ENCODE assay signal across 9 mouse cellular contexts in the genomic region with DNA sequence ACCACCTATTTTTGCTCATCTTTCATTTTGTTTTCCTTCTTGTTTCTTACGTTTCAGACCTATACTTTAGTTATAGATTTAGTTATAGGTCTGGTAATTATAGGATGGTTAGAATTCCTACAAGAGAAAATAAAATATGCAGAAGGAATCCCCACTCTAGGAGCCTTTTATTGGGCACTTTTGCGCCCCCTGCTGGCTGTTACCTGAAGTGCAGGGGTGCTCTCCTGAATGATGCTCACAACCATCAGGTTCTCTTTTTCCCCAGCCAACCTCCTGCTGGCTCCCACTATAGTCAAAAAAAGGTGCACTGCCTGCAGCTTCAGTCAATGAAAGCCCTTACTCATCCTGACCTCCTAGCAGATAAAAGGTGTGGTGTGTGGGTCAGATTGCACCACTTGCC. TPM values are rescaled to one million over a fixed set of nuclear protein-coding genes. Genes with fewer than 3 reads are reported as not detected.
DNase-seq lines count a peak whose midpoint lies in the region; ATAC-seq and TF ChIP-seq lines count a peak whose summit lies in the region.
"Had no signal": no experiment of that assay in that cellular context is flagged by ENCODE, and none has a peak within 500 bp of the region (broad histone marks: within the 10 kb centered on the region; RNA-seq: fewer than 3 reads in every experiment).

No protein-coding gene starts in this region.

- TF ChIP-seq CTCF in lung, adult 2 months (IDR thresholded peaks at IDR 0.05; ENCODE audit: insufficient read depth, low read length) = peak; percentile 71

- TF ChIP-seq POLR2A in lung, adult 2 months (IDR thresholded peaks at IDR 0.05; ENCODE audit: borderline replicate concordance, extremely low read depth, low read depth, low read length) = no peak

- 58% methylated on average over 2 of the region's 2 CpGs for WGBS in lung, adult 2 months

- no peak overlapping the region for H3K4me3 ChIP-seq in lung, adult 2 months (replicated peaks; ENCODE audit: extremely low read depth, low read depth, low read length)
- H3K4me3 ChIP-seq: myocyte had no signal

- DNase-seq in cerebellum, adult 9-10 months = peak; percentile 61
- DNase-seq in lung, adult 2 months = no peak
- no peak for DNase-seq in lung, postnatal 25 days (ENCODE audit: low spot score)
- peak; percentile 38 to 45 for DNase-seq in cerebellum, postnatal 36 days
- DNase-seq in right cerebral cortex, postnatal 36 days (ENCODE audit: low spot score in 2 of 2) = no peak

- no peak for ATAC-seq in cerebellum, adult (ENCODE audit: insufficient number of reproducible peaks, low FRiP score, low TSS enrichment)
- peak; percentile 83 for ATAC-seq in megakaryocyte, adult 5-6 weeks (ENCODE audit: poor library complexity, severe bottlenecking)
- ATAC-seq in frontal cortex, adult (ENCODE audit: low TSS enrichment) = no peak

- H3K4me1 ChIP-seq in lung, adult 2 months (ENCODE audit: control insufficient read depth, insufficient read depth, low read length) = no peaks in the 10 kb centered on the region

RNA-seq across cellular contexts. Expression of a gene that starts 15.8 kb away (rescaled TPM):
- 12.3 and 14.9 TPM in 2 replicates for polyA plus RNA-seq in lung, adult 2 months (2012; rRNA removed)
- total RNA-seq in megakaryocyte, adult 5-6 weeks (2015) = 2.6 and 3.3 TPM in 2 replicates
- total RNA-seq in megakaryocyte, adult 5-6 weeks (2017) = 7.1 and 11.7 TPM in 2 replicates

RNA-seq across cellular contexts. Expression of a gene that starts 19.2 kb away (rescaled TPM):
- polyA plus RNA-seq in lung, adult 2 months (2012; rRNA removed) = 9.3 and 11.0 TPM in 2 replicates
- 2.6 and 3.3 TPM in 2 replicates for total RNA-seq in megakaryocyte, adult 5-6 weeks (2015)
- 3.0 and 3.6 TPM in 2 replicates for total RNA-seq in megakaryocyte, adult 5-6 weeks (2017)

RNA-seq across cellular contexts. Expression of a gene that starts 37.0 kb away (rescaled TPM):
- 0.07 and 0.09 TPM in 2 replicates for polyA plus RNA-seq in lung, adult 2 months (2012; rRNA removed)
- not detected in 2 replicates for total RNA-seq in megakaryocyte, adult 5-6 weeks (2015)
- total RNA-seq in megakaryocyte, adult 5-6 weeks (2017) = 0.04 and 0.16 TPM in 2 replicates

RNA-seq across cellular contexts. Expression of a gene that starts 44.5 kb away (rescaled TPM):
- polyA plus RNA-seq in lung, adult 2 months (2012; rRNA removed) = 22.5 and 24.7 TPM in 2 replicates
- total RNA-seq in megakaryocyte, adult 5-6 weeks (2015) = 11.9 and 13.0 TPM in 2 replicates
- total RNA-seq in megakaryocyte, adult 5-6 weeks (2017) = 9.4 and 11.9 TPM in 2 replicates

Comparison
In these comparisons a context has a peak if more than half of its experiments do, and no peak if none do; other contexts are left out.
1. DNase-seq: peak in cerebellum, adult 9-10 months (single experiment) and cerebellum, postnatal 36 days (2 of 2); none in lung, adult 2 months (single experiment), lung, postnatal 25 days (single experiment) and right cerebral cortex, postnatal 36 days (0 of 2).